Mouse (Mus musculus) neural tube, embryonic 13.5 days (tissue): ENCODE measurements around the gene Dpf1. TPM values are rescaled to one million over a fixed set of nuclear protein-coding genes. Genes with fewer than 3 reads are reported as not detected.

Experiments
- ATAC-seq: fragments of 200-750 bp; cut with Nextera tagmentation; 2 replicates; pipeline ENCODE4 v1.8.0; 2017; ENCODE audit warnings: low read depth, mild to moderate bottlenecking, moderate TSS enrichment, moderate library complexity
- H3K27ac ChIP-seq: fragments of 300-500 bp; sonication (generic); replicated peaks from 2 replicates; pipeline ENCODE4 v1.5.1; 2015; ENCODE audit warnings: moderate library complexity, mild to moderate bottlenecking, inconsistent platforms
- H3K27me3 ChIP-seq: fragments of 300-500 bp; sonication (generic); 2 replicates; pipeline ENCODE4 v1.6.1; 2015; ENCODE audit warnings: mild to moderate bottlenecking, inconsistent platforms
- H3K36me3 ChIP-seq: fragments of 300-500 bp; sonication (generic); 2 replicates; pipeline ENCODE4 v1.6.1; 2015; ENCODE audit warnings: mild to moderate bottlenecking, inconsistent platforms
- H3K4me1 ChIP-seq: fragments of 300-500 bp; sonication (generic); replicated peaks from 2 replicates; pipeline ENCODE4 v1.6.1; 2015; ENCODE audit warnings: inconsistent platforms
- H3K4me2 ChIP-seq: fragments of 300-500 bp; sonication (generic); 2 replicates; pipeline ENCODE4 v1.6.1; 2015; ENCODE audit warnings: inconsistent platforms, mild to moderate bottlenecking, moderate library complexity
- H3K4me3 ChIP-seq: fragments of 300-500 bp; sonication (generic); 2 replicates; pipeline ENCODE4 v1.5.1; 2015; ENCODE audit warnings: mild to moderate bottlenecking, inconsistent platforms
- H3K9ac ChIP-seq: fragments of 300-500 bp; sonication (generic); 2 replicates; pipeline ENCODE4 v1.6.1; 2015; ENCODE audit warnings: moderate library complexity, mild to moderate bottlenecking, inconsistent platforms
- H3K9me3 ChIP-seq: fragments of 300-500 bp; sonication (generic); 2 replicates; pipeline ENCODE4 v1.6.1; 2016; ENCODE audit warnings: inconsistent platforms
- WGBS: fragments of 180-500 bp; shearing (Covaris S2); methylation state at CpG from one replicate; pipeline ENCODE4 v1.1.7; 2015; 5-methylcytosine and 5-hydroxymethylcytosine counted together
- polyA plus RNA-seq: library from polyadenylated mRNA; unstranded; fragments of >200 nt; fragmentation: Nextera tagmentation; extraction: Ambion mirVana; gene quantifications from 2 replicates; pipeline ENCODE4 v1.2.1, GENCODE M21; 2015

Dpf1 gene
- polyA plus RNA-seq: 175 and 176 TPM in 2 replicates

GRCm38 (mm10) chr7:29303738-29304462 lies at the start of gene Dpf1:
Dpf1 (plus strand) TSS chr7:29303951.
- H3K4me3 ChIP-seq: peak within 1 kb of the TSS; percentile 74
- no peaks in the 10 kb centered on the region for H3K27me3 ChIP-seq
- H3K4me2 ChIP-seq: peak within 1 kb of the TSS; percentile 93
- peaks cover 45% of the 10 kb centered on the region for H3K4me1 ChIP-seq
- ATAC-seq: peak; percentile 82
- H3K9me3 ChIP-seq: no peaks in the 10 kb centered on the region
- H3K27ac ChIP-seq: peak within 1 kb of the TSS; percentile 95
- 0% methylated on average over 66 of the region's 67 CpGs for WGBS
- H3K36me3 ChIP-seq: no peaks in the 10 kb centered on the region
- peak within 1 kb of the TSS; percentile 90 for H3K9ac ChIP-seq

GRCm38 (mm10) chr7:29255875-29256274 lies 47.9 kb upstream of the Dpf1 start:
- H3K27ac ChIP-seq: no peak overlapping the region
- peaks cover 6% of the 10 kb centered on the region; the same call in 1 of the 2 replicates for H3K4me1 ChIP-seq
- H3K36me3 ChIP-seq: no peaks in the 10 kb centered on the region
- ATAC-seq: no peak
- no peaks in the 10 kb centered on the region for H3K27me3 ChIP-seq
- no peak overlapping the region for H3K4me3 ChIP-seq
- H3K4me2 ChIP-seq: no peak overlapping the region
- no peak overlapping the region for H3K9ac ChIP-seq
- no peaks in the 10 kb centered on the region for H3K9me3 ChIP-seq
- 86% methylated on average over 4 of the region's 4 CpGs for WGBS

GRCm38 (mm10) chr7:29257368-29257767 lies 46.4 kb upstream of the Dpf1 start:
- H3K9me3 ChIP-seq: no peaks in the 10 kb centered on the region
- H3K27me3 ChIP-seq: no peaks in the 10 kb centered on the region
- H3K4me1 ChIP-seq: peaks cover 6% of the 10 kb centered on the region; the same call in 1 of the 2 replicates
- ATAC-seq: no peak
- no peak overlapping the region for H3K27ac ChIP-seq
- H3K9ac ChIP-seq: no peak overlapping the region
- H3K4me3 ChIP-seq: no peak overlapping the region
- 80% methylated on average over 1 of the region's 1 CpGs for WGBS
- no peak overlapping the region for H3K4me2 ChIP-seq
- no peaks in the 10 kb centered on the region for H3K36me3 ChIP-seq

- Histone ChIP-seq H3K9ac (no peak overlapping the region), H3K27ac (no peak overlapping the region), H3K4me2 (no peak overlapping the region), H3K27me3 (no peaks in the 10 kb centered on the region), H3K4me3 (no peak overlapping the region), H3K9me3 (no peaks in the 10 kb centered on the region), H3K4me1 (peaks cover 6% of the 10 kb centered on the region; the same call in 1 of the 2 replicates), H3K36me3 (no peaks in the 10 kb centered on the region)
- WGBS: 68% methylated on average over 10 of the region's 10 CpGs
- ATAC-seq: no peak
Measured at GRCm38 (mm10) chr7:29259781-29260730, 43.7 kb upstream of the Dpf1 start.

- Histone ChIP-seq H3K27me3 (no peaks in the 10 kb centered on the region), H3K27ac (no peak overlapping the region), H3K4me1 (peaks cover 6% of the 10 kb centered on the region; the same call in 1 of the 2 replicates), H3K4me2 (no peak overlapping the region), H3K9me3 (no peaks in the 10 kb centered on the region), H3K4me3 (no peak overlapping the region), H3K36me3 (no peaks in the 10 kb centered on the region), H3K9ac (no peak overlapping the region)
- no peak for ATAC-seq
- WGBS: 84% methylated on average over 6 of the region's 6 CpGs
Measured at GRCm38 (mm10) chr7:29262151-29262550, 41.6 kb upstream of the Dpf1 start.

GRCm38 (mm10) chr7:29263831-29264230 lies 39.9 kb upstream of the Dpf1 start:
- no peak overlapping the region for H3K9ac ChIP-seq
- no peaks in the 10 kb centered on the region for H3K9me3 ChIP-seq
- H3K36me3 ChIP-seq: no peaks in the 10 kb centered on the region
- H3K4me1 ChIP-seq: peaks cover 6% of the 10 kb centered on the region; the same call in 1 of the 2 replicates
- no peak overlapping the region for H3K27ac ChIP-seq
- ATAC-seq: no peak
- H3K4me2 ChIP-seq: no peak overlapping the region
- WGBS: 89% methylated on average over 3 of the region's 3 CpGs
- H3K4me3 ChIP-seq: no peak overlapping the region
- no peaks in the 10 kb centered on the region for H3K27me3 ChIP-seq

- H3K36me3 ChIP-seq: no peaks in the 10 kb centered on the region
- H3K9ac ChIP-seq: no peak overlapping the region
- WGBS: 87% methylated on average over 7 of the region's 7 CpGs
- ATAC-seq: no peak
- no peak overlapping the region for H3K4me3 ChIP-seq
- no peaks in the 10 kb centered on the region for H3K9me3 ChIP-seq
- H3K4me1 ChIP-seq: no peaks in the 10 kb centered on the region
- no peak overlapping the region for H3K27ac ChIP-seq
- no peaks in the 10 kb centered on the region for H3K27me3 ChIP-seq
- no peak overlapping the region for H3K4me2 ChIP-seq
Measured at GRCm38 (mm10) chr7:29265636-29266035, 38.1 kb upstream of the Dpf1 start.

GRCm38 (mm10) chr7:29266931-29267330 lies 36.8 kb upstream of the Dpf1 start:
- Histone ChIP-seq H3K27ac (no peak overlapping the region), H3K4me2 (no peak overlapping the region), H3K4me3 (no peak overlapping the region), H3K9me3 (no peaks in the 10 kb centered on the region), H3K4me1 (no peaks in the 10 kb centered on the region), H3K36me3 (no peaks in the 10 kb centered on the region), H3K9ac (no peak overlapping the region), H3K27me3 (no peaks in the 10 kb centered on the region)
- ATAC-seq: no peak
- 63% methylated on average over 4 of the region's 4 CpGs for WGBS

GRCm38 (mm10) chr7:29270445-29270844 lies 33.3 kb upstream of the Dpf1 start:
- WGBS: 85% methylated on average over 4 of the region's 4 CpGs

GRCm38 (mm10) chr7:29271687-29272465 lies 31.9 kb upstream of the Dpf1 start:
- Histone ChIP-seq H3K27ac (no peak overlapping the region), H3K27me3 (no peaks in the 10 kb centered on the region), H3K4me3 (no peak overlapping the region), H3K4me1 (no peaks in the 10 kb centered on the region), H3K9me3 (no peaks in the 10 kb centered on the region), H3K4me2 (no peak overlapping the region), H3K9ac (0 out of 2 replicates have a peak overlapping the region, but pooled peaks have one; percentile 6), H3K36me3 (no peaks in the 10 kb centered on the region)
- ATAC-seq: no peak
- WGBS: 84% methylated on average over 8 of the region's 8 CpGs

More at GRCm38 (mm10) chr7:29270445-29270844, 33.3 kb upstream of the Dpf1 start:
- ATAC-seq: no peak
- Histone ChIP-seq H3K36me3 (no peaks in the 10 kb centered on the region), H3K27me3 (no peaks in the 10 kb centered on the region), H3K4me2 (no peak overlapping the region), H3K4me3 (no peak overlapping the region), H3K9me3 (no peaks in the 10 kb centered on the region), H3K27ac (no peak overlapping the region), H3K9ac (no peak overlapping the region), H3K4me1 (no peaks in the 10 kb centered on the region)

- Histone ChIP-seq H3K4me2 (no peak overlapping the region), H3K4me3 (no peak overlapping the region), H3K27me3 (peaks cover 23% of the 10 kb centered on the region), H3K4me1 (peaks cover 11% of the 10 kb centered on the region), H3K9me3 (no peaks in the 10 kb centered on the region), H3K9ac (no peak overlapping the region), H3K27ac (no peak overlapping the region), H3K36me3 (no peaks in the 10 kb centered on the region)
- ATAC-seq: no peak
- 78% methylated on average over 5 of the region's 5 CpGs for WGBS
Measured at GRCm38 (mm10) chr7:29276715-29277114, 27.0 kb upstream of the Dpf1 start.
